Mouse (Mus musculus) G1E (cell line): Measurements from ENCODE around the gene Atrnl1. TPM values are rescaled to one million over a fixed set of nuclear protein-coding genes. Genes with fewer than 3 reads are reported as not detected.
A peak's percentile ranks its signal among the peaks of the same experiment; 100 is the strongest.

ENCODE experiments used
- ATAC-seq: 2 replicates; pipeline ENCODE4 v1.8.0; 2016; ENCODE audit warnings: mild to moderate bottlenecking; ENCODE audit not compliant: insufficient number of reproducible peaks, poor library complexity, low FRiP score, severe bottlenecking; ENCODE audit errors: extremely low read depth
- DNase-seq: peaks from one replicate; pipeline ENCODE4 v3.0.0; 2012; ENCODE audit warnings: low spot score
- H3K27me3 ChIP-seq: 2 replicates; pipeline ENCODE4 v1.6.1; 2012; ENCODE audit warnings: mild to moderate bottlenecking, low read length, inconsistent platforms; ENCODE audit not compliant: insufficient read depth
- H3K36me3 ChIP-seq: replicated peaks from 2 replicates; pipeline ENCODE3; 2012; ENCODE audit warnings: mild to moderate bottlenecking, inconsistent platforms
- H3K4me1 ChIP-seq: 2 replicates; pipeline ENCODE4 v1.6.1; 2012; ENCODE audit warnings: low read depth, low read length, inconsistent platforms, mixed read lengths; ENCODE audit not compliant: insufficient read depth
- H3K4me3 ChIP-seq: 2 replicates; pipeline ENCODE4 v1.5.1; 2012; ENCODE audit warnings: low read depth, mild to moderate bottlenecking, inconsistent platforms, low read length, moderate library complexity, mixed read lengths
- H3K9me3 ChIP-seq: replicated peaks from 2 replicates; pipeline ENCODE4 v1.6.1; 2012; ENCODE audit warnings: inconsistent platforms
- CTCF ChIP-seq: IDR thresholded peaks from 2 replicates; pipeline ENCODE4 v1.5.1; 2012; ENCODE audit warnings: low read depth, low read length, inconsistent platforms, mixed read lengths
- GATA1 ChIP-seq: IDR thresholded peaks from 2 replicates; pipeline ENCODE4 v1.6.1; 2012; ENCODE audit warnings: borderline replicate concordance, low read length, inconsistent platforms, mixed read lengths
- GATA2 ChIP-seq: IDR thresholded peaks from 2 replicates; pipeline ENCODE4 v1.6.1; 2012; ENCODE audit warnings: low read depth, low read length, inconsistent platforms, borderline replicate concordance
- POLR2AphosphoS5 ChIP-seq: IDR thresholded peaks from 2 replicates; pipeline ENCODE4 v1.6.1; 2012; ENCODE audit warnings: low read depth, low read length, inconsistent platforms; ENCODE audit not compliant: insufficient replicate concordance
- TAL1 ChIP-seq: conservative IDR thresholded peaks from 2 replicates; pipeline ENCODE4 v1.6.1; 2012; ENCODE audit warnings: low read depth, low read length, inconsistent platforms, mixed read lengths
- polyA plus RNA-seq: library from polyadenylated mRNA; stranded (reverse); fragments of >175 nt; gene quantifications from 2 replicates; pipeline ENCODE4 v1.2.3, GENCODE M21; 2012
- total RNA-seq, 2 experiments: library from RNA; stranded (forward) in 1 of 2; stranded (reverse) in 1 of 2; fragments of 200-1000 nt in 1 of 2; fragments of >200 nt in 1 of 2; fragmentation: Nextera tagmentation in 1 of 2; gene quantifications; 2 replicates each; pipeline ENCODE4 v1.2.3; 2014 to 2017

Gene Atrnl1
- total and polyA plus RNA-seq, 3 experiments, result 0.52 to 5.8 (median 3.2) TPM

GRCm38 (mm10) chr19:57889741-57890140, 278.9 kb downstream of the Atrnl1 start:
- no peak for ATAC-seq
- TF ChIP-seq CTCF, result no peak
- DNase-seq, result no peak
- H3K4me3 ChIP-seq, result no peak overlapping the region
- no peaks in the 10 kb centered on the region for H3K27me3 ChIP-seq
- no peaks in the 10 kb centered on the region for H3K4me1 ChIP-seq
- no peaks in the 10 kb centered on the region for H3K36me3 ChIP-seq
- H3K9me3 ChIP-seq, result 0 out of 2 replicates have a peak, but pooled peaks cover 5% of the 10 kb centered on the region

GRCm38 (mm10) chr19:57890954-57891353, 280.1 kb downstream of the Atrnl1 start:
- ATAC-seq (no peak), DNase-seq (no peak)
- 0 out of 2 replicates have a peak, but pooled peaks cover 5% of the 10 kb centered on the region for H3K9me3 ChIP-seq
- H3K4me3 ChIP-seq, result no peak overlapping the region
- no peaks in the 10 kb centered on the region for H3K36me3 ChIP-seq
- TF ChIP-seq TAL1 (no peak), GATA2 (no peak), CTCF (no peak), POLR2AphosphoS5 (no peak), GATA1 (no peak)
- no peaks in the 10 kb centered on the region for H3K4me1 ChIP-seq
- H3K27me3 ChIP-seq, result no peaks in the 10 kb centered on the region

GRCm38 (mm10) chr19:57894191-57894590, 283.4 kb downstream of the Atrnl1 start:
- no peaks in the 10 kb centered on the region for H3K4me1 ChIP-seq
- no peaks in the 10 kb centered on the region for H3K36me3 ChIP-seq
- no peak overlapping the region for H3K4me3 ChIP-seq
- 0 out of 2 replicates have a peak, but pooled peaks cover 3% of the 10 kb centered on the region for H3K9me3 ChIP-seq
- ATAC-seq (peak; percentile 40; the same call in 1 of the 2 replicates), DNase-seq (no peak)
- no peaks in the 10 kb centered on the region for H3K27me3 ChIP-seq
- no peak for TF ChIP-seq POLR2AphosphoS5
- no peak for TF ChIP-seq TAL1
- TF ChIP-seq CTCF, result no peak
- TF ChIP-seq GATA1, result no peak
- no peak for TF ChIP-seq GATA2

- H3K9me3 ChIP-seq, result peaks cover 6% of the 10 kb centered on the region; the same call in 1 of the 2 replicates
- no peaks in the 10 kb centered on the region for H3K36me3 ChIP-seq
- ATAC-seq, result no peak
- DNase-seq, result no peak
- H3K4me1 ChIP-seq, result no peaks in the 10 kb centered on the region
- H3K27me3 ChIP-seq, result no peaks in the 10 kb centered on the region
- H3K4me3 ChIP-seq, result no peak overlapping the region
- no peak for TF ChIP-seq GATA2
- no peak for TF ChIP-seq CTCF
These were observed 289.2 kb downstream of the Atrnl1 start for GRCm38 (mm10) chr19:57900037-57900436.

- Histone ChIP-seq H3K4me1 (no peaks in the 10 kb centered on the region), H3K36me3 (no peaks in the 10 kb centered on the region), H3K9me3 (0 out of 2 replicates have a peak, but pooled peaks cover 3% of the 10 kb centered on the region), H3K27me3 (no peaks in the 10 kb centered on the region), H3K4me3 (no peak overlapping the region)
- no peak for ATAC-seq
- no peak for DNase-seq
- TF ChIP-seq POLR2AphosphoS5 (no peak), TAL1 (no peak), GATA1 (no peak), CTCF (no peak), GATA2 (no peak)
These were observed 298.6 kb downstream of the Atrnl1 start for GRCm38 (mm10) chr19:57909466-57909865.

DNA sequence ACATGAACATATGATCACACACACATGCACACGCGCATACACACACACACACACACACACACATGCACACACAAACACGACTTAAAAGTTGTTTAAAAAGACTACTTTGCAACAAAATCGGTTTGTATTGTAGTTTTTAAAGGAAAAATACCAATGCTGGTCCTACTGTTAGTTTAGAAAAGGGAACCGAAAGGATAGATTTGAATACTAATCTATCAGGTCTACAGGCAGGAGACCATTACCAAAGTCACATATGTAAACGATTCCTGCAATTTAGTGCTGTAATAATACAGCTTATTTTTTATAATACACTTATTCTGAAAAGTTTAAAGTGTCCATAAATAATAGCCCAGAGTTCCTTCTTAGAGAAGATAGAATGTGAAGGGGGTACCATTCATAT, 299.8 kb downstream of the Atrnl1 start:
- TF ChIP-seq GATA2 (no peak), POLR2AphosphoS5 (no peak), GATA1 (no peak), TAL1 (no peak), CTCF (no peak)
- Histone ChIP-seq H3K27me3 (no peaks in the 10 kb centered on the region), H3K9me3 (0 out of 2 replicates have a peak, but pooled peaks cover 3% of the 10 kb centered on the region), H3K4me3 (no peak overlapping the region), H3K4me1 (no peaks in the 10 kb centered on the region), H3K36me3 (no peaks in the 10 kb centered on the region)
- DNase-seq (no peak), ATAC-seq (no peak)

- no peaks in the 10 kb centered on the region for H3K27me3 ChIP-seq
- H3K4me1 ChIP-seq, result no peaks in the 10 kb centered on the region
- H3K4me3 ChIP-seq, result no peak overlapping the region
- H3K9me3 ChIP-seq, result peaks cover 7% of the 10 kb centered on the region; the same call in 1 of the 2 replicates
- no peak for TF ChIP-seq POLR2AphosphoS5
- no peak for TF ChIP-seq TAL1
- TF ChIP-seq CTCF, result no peak
- no peak for TF ChIP-seq GATA2
- TF ChIP-seq GATA1, result no peak
- peaks cover 2% of the 10 kb centered on the region for H3K36me3 ChIP-seq
- ATAC-seq (no peak), DNase-seq (no peak)
These were observed 305.5 kb downstream of the Atrnl1 start for GRCm38 (mm10) chr19:57916325-57916724.
